Mouse (Mus musculus) neutrophil, adult 5-6 weeks (primary cell): ENCODE data around the gene Zfp207. TPM values are rescaled to one million over a fixed set of nuclear protein-coding genes. Genes with fewer than 3 reads are reported as not detected.

Experiments
- ATAC-seq: fragments of 151-379, 151-347 bp; 2 replicates; pipeline ENCODE4 v1.8.0; 2017; ENCODE audit warnings: mild to moderate bottlenecking, moderate TSS enrichment; ENCODE audit not compliant: insufficient number of reproducible peaks, poor library complexity, low FRiP score, severe bottlenecking; ENCODE audit errors: extremely low read depth
- total RNA-seq: library from RNA; stranded (forward); fragments of 200-1000 nt; gene quantifications from 2 replicates; pipeline ENCODE4 v1.2.3, GENCODE M21; 2017

Zfp207 gene
- total RNA-seq, 1 experiment from 2014 or later: 303 TPM

GRCm38 (mm10) chr11:80453198-80453597 lies 70.1 kb downstream of the Zfp207 start:
- ATAC-seq: no peak

Other genes starting within 250 kb of the Zfp207 start
- gene Tefm, start 241.1 kb upstream of the Zfp207 start, total RNA-seq: 3.7 and 3.9 TPM in 2 replicates
- gene Adap2, start 229.2 kb upstream of the Zfp207 start, total RNA-seq: 1.0 and 1.6 TPM in 2 replicates
- 5.5 and 5.9 TPM in 2 replicates for gene Rnf135, start 199.4 kb upstream of the Zfp207 start, total RNA-seq
- 51.7 and 56.6 TPM in 2 replicates for gene Rhot1, start 174.3 kb upstream of the Zfp207 start, total RNA-seq
- 0.25 TPM in 1 of 2 replicates, not detected in the other for gene Rhbdl3, start 82.4 kb upstream of the Zfp207 start, total RNA-seq
- gene 5730455P16Rik, start 5.2 kb upstream of the Zfp207 start, total RNA-seq: 7.5 and 9.7 TPM in 2 replicates
- 41.6 and 44.7 TPM in 2 replicates for gene Psmd11, start 45.3 kb downstream of the Zfp207 start, total RNA-seq
- gene Cdk5r1, start 93.7 kb downstream of the Zfp207 start, total RNA-seq: 4.3 and 5.8 TPM in 2 replicates